Mouse (Mus musculus): Measurements from ENCODE around the gene Gjc2.

The Gjc2 gene

DNA sequence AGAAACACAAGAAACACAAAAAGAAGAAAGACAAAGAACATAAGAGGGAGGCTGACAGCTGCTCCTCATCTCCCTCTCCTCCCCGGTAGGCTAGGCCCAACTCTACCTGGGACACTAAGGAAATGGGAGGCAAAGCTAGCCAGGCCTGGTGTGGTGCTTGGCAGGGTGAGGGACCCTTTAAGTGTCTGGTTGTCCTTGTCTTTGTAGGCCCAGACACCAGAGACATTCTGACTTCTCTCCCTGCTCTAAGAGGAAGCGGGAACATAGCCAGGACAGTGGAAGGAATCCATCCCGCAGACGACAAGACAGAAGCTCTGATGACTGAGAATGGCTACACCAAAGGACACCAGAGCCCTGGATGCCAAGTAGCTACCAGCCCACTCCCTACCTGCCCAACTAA, 27.0 kb upstream of the Gjc2 start:
- in situ Hi-C loops (cut with MboI; ENCODE audit: low pct_unique_long_range_greater_than_20kb in 1 of 2, low sequenced_read_pairs in 2 of 2, unreplicated experiment in 1 of 2), result no loop called here

DNA sequence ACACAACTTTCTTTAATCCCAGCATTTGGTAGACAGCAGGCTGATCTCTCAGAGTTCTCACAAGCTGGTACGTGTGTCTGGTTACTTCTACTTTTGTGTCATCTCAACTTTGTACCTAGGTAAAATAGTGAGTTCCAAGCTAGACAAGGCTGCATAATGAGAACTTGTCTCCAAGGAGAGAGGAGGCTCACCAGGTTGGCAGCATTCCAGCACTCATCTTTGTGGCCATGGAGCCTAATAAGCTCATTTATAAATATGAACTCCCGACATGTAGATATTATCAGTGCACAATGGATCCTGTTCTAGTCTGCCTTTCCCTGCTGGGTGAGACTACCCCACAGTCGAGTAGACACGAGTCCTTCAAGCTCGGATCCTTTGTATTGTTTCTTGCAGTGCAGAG, 26.6 kb upstream of the Gjc2 start:
- in situ Hi-C loops (cut with MboI; ENCODE audit: low pct_unique_long_range_greater_than_20kb in 1 of 2, low sequenced_read_pairs in 2 of 2, unreplicated experiment in 1 of 2), result no loop called here

GRCm38 (mm10) chr11:59209003-59209441, 26.0 kb upstream of the Gjc2 start:
- in situ Hi-C loops (cut with MboI; ENCODE audit: low pct_unique_long_range_greater_than_20kb in 1 of 2, low sequenced_read_pairs in 2 of 2, unreplicated experiment in 1 of 2), result no loop called here

- in situ Hi-C loops (cut with MboI; ENCODE audit: low pct_unique_long_range_greater_than_20kb in 1 of 2, low sequenced_read_pairs in 2 of 2, unreplicated experiment in 1 of 2), result no loop called here
These were observed 25.3 kb upstream of the Gjc2 start, which contains the start of gene 2310033P09Rik for GRCm38 (mm10) chr11:59208153-59208831. 2310033P09Rik (plus strand) TSS chr11:59208321.

GRCm38 (mm10) chr11:59202081-59202995, 19.3 kb upstream of the Gjc2 start, which contains the start of gene Mrpl55:
Mrpl55 (plus strand) TSS chr11:59202486.
- in situ Hi-C loops (cut with MboI; ENCODE audit: low pct_unique_long_range_greater_than_20kb in 1 of 2, low sequenced_read_pairs in 2 of 2, unreplicated experiment in 1 of 2), result no loop called here

GRCm38 (mm10) chr11:59201216-59202002, 18.4 kb upstream of the Gjc2 start:
- in situ Hi-C loops (cut with MboI; ENCODE audit: low pct_unique_long_range_greater_than_20kb in 1 of 2, low sequenced_read_pairs in 2 of 2, unreplicated experiment in 1 of 2), result no loop called here

DNA sequence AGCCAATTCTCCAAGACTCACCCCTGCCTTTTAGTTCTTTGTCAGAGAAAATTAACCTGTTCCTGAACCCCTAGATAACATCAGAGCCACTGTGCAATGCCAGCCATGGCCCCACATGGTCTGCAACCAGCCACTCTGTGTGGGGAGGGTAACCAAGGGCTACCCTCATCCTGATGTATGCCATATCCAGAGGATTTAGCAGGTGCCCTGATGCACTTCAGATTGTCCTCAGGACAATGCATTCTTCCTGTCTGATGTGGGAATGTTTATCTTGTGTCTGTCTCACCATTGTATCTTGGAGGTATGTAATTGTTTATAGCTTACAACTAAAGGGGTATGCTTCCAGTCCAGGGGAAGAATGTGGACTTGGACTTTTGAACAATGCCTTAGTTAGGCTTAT, 13.2 kb upstream of the Gjc2 start:
- in situ Hi-C loops (cut with MboI; ENCODE audit: low pct_unique_long_range_greater_than_20kb in 1 of 2, low sequenced_read_pairs in 2 of 2, unreplicated experiment in 1 of 2), result no loop called here

DNA sequence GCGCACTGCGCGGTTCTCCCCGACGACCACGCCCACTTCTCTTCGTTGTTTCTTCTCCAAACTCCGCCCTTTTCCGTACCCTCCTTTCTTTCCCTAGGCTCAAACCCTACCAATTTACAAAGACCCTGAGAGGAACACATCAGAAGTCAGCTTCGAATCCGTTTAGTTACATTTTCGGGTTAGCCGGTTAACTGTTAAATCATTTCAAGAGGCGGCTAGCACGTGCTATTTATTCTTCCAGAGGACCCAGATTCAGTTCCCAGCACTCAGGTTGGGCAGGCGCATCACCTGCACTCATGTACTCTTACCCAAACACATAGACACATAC, 9.0 kb upstream of the Gjc2 start, which contains the start of gene Guk1:
Guk1 (minus strand) TSS at position 154 of the 328 bp plus-strand sequence.
- in situ Hi-C loops (cut with MboI; ENCODE audit: low pct_unique_long_range_greater_than_20kb in 1 of 2, low sequenced_read_pairs in 2 of 2, unreplicated experiment in 1 of 2), result no loop called here

GRCm38 (mm10) chr11:59191231-59192058, 8.4 kb upstream of the Gjc2 start:
- in situ Hi-C loops (cut with MboI; ENCODE audit: low pct_unique_long_range_greater_than_20kb in 1 of 2, low sequenced_read_pairs in 2 of 2, unreplicated experiment in 1 of 2), result no loop called here

GRCm38 (mm10) chr11:59187706-59188105, 4.7 kb upstream of the Gjc2 start:
- in situ Hi-C loops (cut with MboI; ENCODE audit: low pct_unique_long_range_greater_than_20kb in 1 of 2, low sequenced_read_pairs in 2 of 2, unreplicated experiment in 1 of 2), result loop anchor here in 1 of 2 experiments (5.0 kb wide), 1 partner anchor 85 kb away; no protein-coding TSS in a partner anchor

GRCm38 (mm10) chr11:59185490-59185889, 2.5 kb upstream of the Gjc2 start:
- in situ Hi-C loops (cut with MboI; ENCODE audit: low pct_unique_long_range_greater_than_20kb in 1 of 2, low sequenced_read_pairs in 2 of 2, unreplicated experiment in 1 of 2), result loop anchor here in 1 of 2 experiments (5.0 kb wide), 1 partner anchor 83 kb away; no protein-coding TSS in a partner anchor

- in situ Hi-C loops (cut with MboI; ENCODE audit: low pct_unique_long_range_greater_than_20kb in 1 of 2, low sequenced_read_pairs in 2 of 2, unreplicated experiment in 1 of 2), result no loop called here
These were observed 808 bp upstream of the Gjc2 start for GRCm38 (mm10) chr11:59183821-59184220.

GRCm38 (mm10) chr11:59176921-59177320, 6.1 kb downstream of the Gjc2 start:
- in situ Hi-C loops (cut with MboI; ENCODE audit: low pct_unique_long_range_greater_than_20kb in 1 of 2, low sequenced_read_pairs in 2 of 2, unreplicated experiment in 1 of 2), result no loop called here

GRCm38 (mm10) chr11:59176475-59176874, 6.5 kb downstream of the Gjc2 start:
- in situ Hi-C loops (cut with MboI; ENCODE audit: low pct_unique_long_range_greater_than_20kb in 1 of 2, low sequenced_read_pairs in 2 of 2, unreplicated experiment in 1 of 2), result no loop called here

DNA sequence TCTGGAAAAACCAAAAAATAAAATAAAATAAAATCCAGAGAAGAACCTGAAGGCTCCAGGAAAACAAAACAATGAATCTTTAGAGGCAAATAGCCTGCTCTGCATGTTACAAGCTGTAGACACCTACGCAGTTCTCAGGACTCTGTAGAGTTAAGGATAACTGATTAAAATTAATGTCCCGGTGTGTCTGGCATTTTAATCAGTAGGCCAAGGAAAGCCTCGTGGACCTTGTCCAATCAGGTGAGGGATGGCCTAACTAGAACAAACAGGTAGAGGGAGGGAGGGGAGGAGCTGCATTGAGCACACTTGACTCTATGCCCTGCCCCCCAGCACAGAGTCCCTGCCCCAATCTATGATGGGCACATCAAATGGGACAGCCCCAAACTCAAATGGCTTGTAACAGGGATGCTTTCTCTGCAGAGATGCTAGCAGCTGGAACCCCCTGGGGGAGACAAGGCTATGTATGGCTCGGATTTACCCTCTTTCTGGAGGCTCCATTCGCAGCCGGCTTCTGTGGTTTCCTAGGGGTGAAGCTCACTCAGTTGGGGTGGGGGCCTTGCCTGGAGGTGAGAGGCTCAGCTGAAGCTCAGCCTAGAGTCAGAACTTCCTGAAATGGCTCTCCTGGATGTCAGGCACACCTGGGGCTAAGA, 8.7 kb downstream of the Gjc2 start:
- in situ Hi-C loops (cut with MboI; ENCODE audit: low pct_unique_long_range_greater_than_20kb in 1 of 2, low sequenced_read_pairs in 2 of 2, unreplicated experiment in 1 of 2), result no loop called here

- in situ Hi-C loops (cut with MboI; ENCODE audit: low pct_unique_long_range_greater_than_20kb in 1 of 2, low sequenced_read_pairs in 2 of 2, unreplicated experiment in 1 of 2), result no loop called here
These were observed 12.5 kb downstream of the Gjc2 start for GRCm38 (mm10) chr11:59170549-59170948.

- in situ Hi-C loops (cut with MboI; ENCODE audit: low pct_unique_long_range_greater_than_20kb in 1 of 2, low sequenced_read_pairs in 2 of 2, unreplicated experiment in 1 of 2), result no loop called here
These were observed 13.2 kb downstream of the Gjc2 start for GRCm38 (mm10) chr11:59169807-59170206.
